ENCODE assay signal across 9 mouse cellular contexts in the genomic region with DNA sequence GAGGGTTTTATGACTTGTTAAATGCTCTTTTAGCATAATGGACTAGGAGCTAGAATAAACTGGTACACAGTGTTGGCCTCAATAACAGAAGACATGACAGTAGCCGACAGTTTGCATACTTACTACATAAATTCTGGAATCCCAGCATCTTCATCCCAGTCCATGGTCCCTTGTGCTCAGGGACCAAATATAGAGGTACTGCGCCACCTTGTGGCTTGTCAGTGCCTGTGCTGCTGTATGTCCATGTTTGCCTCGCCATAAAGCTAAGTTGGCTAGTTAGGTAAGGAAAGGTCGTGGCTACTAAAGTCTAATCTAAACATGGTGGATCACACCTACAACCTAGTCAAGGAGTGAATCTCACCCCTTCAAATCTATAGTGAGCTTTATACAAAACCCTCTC. TPM values are rescaled to one million over a fixed set of nuclear protein-coding genes. Genes with fewer than 3 reads are reported as not detected.
A peak's percentile ranks its signal among the peaks of the same experiment; 100 is the strongest.
DNase-seq lines count a peak whose midpoint lies in the region; ATAC-seq lines count a peak whose summit lies in the region.
"Had no signal": no experiment of that assay in that cellular context is flagged by ENCODE, and none has a peak within 500 bp of the region (broad histone marks: within the 10 kb centered on the region; RNA-seq: fewer than 3 reads in every experiment).

No protein-coding gene starts in this region.

- H3K9ac ChIP-seq in kidney, embryonic 15.5 days, result no peak overlapping the region
- H3K9ac ChIP-seq in liver, embryonic 11.5 days (ENCODE audit: low read depth, low read length), result no peak overlapping the region
- H3K9ac ChIP-seq: heart, embryonic 13.5 days had no signal

- H3K27me3 ChIP-seq in kidney, embryonic 15.5 days, result no peaks in the 10 kb centered on the region
- no peaks in the 10 kb centered on the region for H3K27me3 ChIP-seq in liver, embryonic 11.5 days (replicated peaks; ENCODE audit: control insufficient read depth, insufficient read depth, low read length)
- H3K27me3 ChIP-seq: heart, embryonic 13.5 days had no signal

- no peaks in the 10 kb centered on the region for H3K4me1 ChIP-seq in kidney, embryonic 15.5 days
- H3K4me1 ChIP-seq in liver, embryonic 11.5 days (replicated peaks; ENCODE audit: control insufficient read depth, insufficient read depth, low read length), result no peaks in the 10 kb centered on the region

- no peak overlapping the region for H3K4me3 ChIP-seq in kidney, embryonic 15.5 days (replicated peaks)
- H3K4me3 ChIP-seq in liver, embryonic 11.5 days (ENCODE audit: low read depth, low read length), result no peak overlapping the region
- H3K4me3 ChIP-seq: heart, embryonic 13.5 days had no signal

- no peak overlapping the region for H3K4me2 ChIP-seq in kidney, embryonic 15.5 days
- H3K4me2 ChIP-seq in liver, embryonic 11.5 days, result no peak overlapping the region
- H3K4me2 ChIP-seq: heart, embryonic 13.5 days had no signal

- DNase-seq in A20 (ENCODE audit: low read depth, low spot score) (peak; percentile 76), NIH3T3 (ENCODE audit: low read depth) (peak; percentile 88)
- peak; percentile 47 to 74 for DNase-seq in cerebellum, postnatal 25 days
- peak; percentile 50 for DNase-seq in gastrocnemius, postnatal 14 days
- no peak for DNase-seq in liver, embryonic 11.5 days (ENCODE audit: low spot score)
- peak; percentile 64 for DNase-seq in neural tube, embryonic 10.5 days (ENCODE audit: extremely low spot score, low spot score)
- peak; percentile 80 for DNase-seq in thymus, postnatal 0 days (ENCODE audit: low spot score)

- H3K36me3 ChIP-seq in kidney, embryonic 15.5 days, result peaks cover 35% of the 10 kb centered on the region
- peaks cover 3% of the 10 kb centered on the region for H3K36me3 ChIP-seq in liver, embryonic 11.5 days (ENCODE audit: control insufficient read depth, insufficient read depth, low read length)

- intact Hi-C loops in gastrocnemius, postnatal 14 days (cut with DNase I; ENCODE audit: low total_unique reads), result no loop called here

- no peaks in the 10 kb centered on the region for H3K9me3 ChIP-seq in kidney, embryonic 15.5 days (replicated peaks)
- H3K9me3 ChIP-seq in liver, embryonic 11.5 days (ENCODE audit: control insufficient read depth, low read length), result no peaks in the 10 kb centered on the region
- H3K9me3 ChIP-seq: heart, embryonic 13.5 days had no signal

- peak; percentile 70; the same call in 1 of the 2 replicates for ATAC-seq in kidney, embryonic 15.5 days (replicated peaks; ENCODE audit: low FRiP score)
- peak; percentile 64 for ATAC-seq in liver, embryonic 11.5 days (replicated peaks; ENCODE audit: low FRiP score)

- no peak overlapping the region for H3K27ac ChIP-seq in kidney, embryonic 15.5 days
- H3K27ac ChIP-seq in liver, embryonic 11.5 days (ENCODE audit: low read depth, low read length), result no peak overlapping the region
- H3K27ac ChIP-seq: heart, embryonic 13.5 days had no signal

- 23% methylated on average over 4 of the region's 4 CpGs for WGBS in kidney, embryonic 15.5 days
- WGBS in liver, embryonic 11.5 days, result 28% methylated on average over 4 of the region's 4 CpGs

RNA-seq across cellular contexts. Expression of a gene that starts 45.6 kb away (rescaled TPM):
- 100 to 1,000 TPM; 112 to 121 TPM for total RNA-seq in gastrocnemius, postnatal 14 days (2021)
- polyA plus RNA-seq in kidney, embryonic 15.5 days (2015; fragmentation: Nextera tagmentation; extraction: Ambion mirVana), result 35.4 and 40.4 TPM in 2 replicates
- 12.4 and 14.0 TPM in 2 replicates for polyA plus RNA-seq in liver, embryonic 11.5 days (2014; fragmentation: Nextera tagmentation; extraction: Ambion mirVana)
- polyA plus RNA-seq in thymus, postnatal 0 days (2015; fragmentation: Nextera tagmentation; extraction: Ambion mirVana), result 18.9 and 19.5 TPM in 2 replicates
